8 mouse cellular contexts compared by ENCODE assay signal in the genomic region with DNA sequence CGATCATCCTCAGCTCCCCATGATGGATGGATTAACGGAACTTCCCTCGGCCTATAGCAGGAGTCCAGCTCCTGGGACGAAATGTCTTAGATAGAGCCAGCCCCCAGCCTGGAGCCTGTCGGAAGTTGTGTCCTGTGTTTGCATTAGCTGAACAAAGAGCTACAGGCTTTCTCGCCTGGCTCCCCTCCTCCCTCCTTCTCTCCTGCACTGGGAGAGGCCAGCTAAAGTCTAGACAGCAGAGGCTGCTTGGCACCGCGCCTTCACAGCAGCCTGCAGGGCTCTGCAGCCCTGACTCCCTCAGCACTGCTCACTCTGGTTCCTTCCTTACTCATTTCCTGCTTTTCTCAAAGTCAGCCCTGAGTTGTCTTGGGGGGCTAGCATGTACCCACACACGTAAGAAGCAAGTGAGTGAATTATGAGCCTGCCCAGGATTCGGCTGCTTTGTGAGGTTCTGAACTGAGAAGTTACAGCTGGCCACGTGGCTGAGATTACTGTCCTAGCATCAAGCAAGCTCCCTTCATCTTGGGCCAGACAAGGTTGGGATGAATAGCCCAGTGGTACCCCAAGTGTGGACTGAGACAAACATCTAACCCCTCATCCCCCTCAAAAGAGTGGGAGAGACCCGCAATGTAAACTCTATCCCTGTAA. TPM values are rescaled to one million over a fixed set of nuclear protein-coding genes. Genes with fewer than 3 reads are reported as not detected.
DNase-seq lines count a peak whose midpoint lies in the region; ATAC-seq and TF ChIP-seq lines count a peak whose summit lies in the region.

No protein-coding gene starts in this region.

- peak overlapping the region; percentile 36 for H3K4me2 ChIP-seq in hindbrain, embryonic 13.5 days
- peak overlapping the region; percentile 46 for H3K4me2 ChIP-seq in limb, embryonic 13.5 days (replicated peaks)
- H3K4me2 ChIP-seq in midbrain, embryonic 15.5 days = peak overlapping the region; percentile 31; the same call in 1 of the 2 replicates

- ATAC-seq in hindbrain, embryonic 13.5 days (ENCODE audit: low FRiP score) = peak; percentile 86
- ATAC-seq in limb, embryonic 13.5 days (ENCODE audit: low FRiP score, low read depth) = peak; percentile 93
- peak; percentile 91 for ATAC-seq in midbrain, embryonic 15.5 days (replicated peaks)

- peaks cover 9 to 20% of the 10 kb centered on the region in 2 experiments; a peak in 3 of 4 replicates for H3K4me1 ChIP-seq in ES-E14 (ENCODE audit: control insufficient read depth in 2 of 2, insufficient read depth in 2 of 2, low read length in 2 of 2, poor library complexity in 1 of 2)
- H3K4me1 ChIP-seq in hindbrain, embryonic 13.5 days (replicated peaks) = peaks cover 61% of the 10 kb centered on the region
- peaks cover 89% of the 10 kb centered on the region for H3K4me1 ChIP-seq in limb, embryonic 13.5 days
- peaks cover 24% of the 10 kb centered on the region for H3K4me1 ChIP-seq in midbrain, embryonic 15.5 days

- H3K9me3 ChIP-seq in ES-E14 (ENCODE audit: control insufficient read depth, insufficient read depth, low read depth, low read length) = no peaks in the 10 kb centered on the region
- H3K9me3 ChIP-seq in hindbrain, embryonic 13.5 days = no peaks in the 10 kb centered on the region
- H3K9me3 ChIP-seq in limb, embryonic 13.5 days = no peaks in the 10 kb centered on the region
- no peaks in the 10 kb centered on the region for H3K9me3 ChIP-seq in midbrain, embryonic 15.5 days

- 23% methylated on average over 12 of the region's 12 CpGs for WGBS in hindbrain, embryonic 13.5 days
- 16% methylated on average over 12 of the region's 12 CpGs for WGBS in limb, embryonic 13.5 days
- 13% methylated on average over 12 of the region's 12 CpGs for WGBS in midbrain, embryonic 15.5 days

- H3K4me3 ChIP-seq in ES-E14 (ENCODE audit: insufficient read depth in 1 of 2, low read depth in 1 of 2, low read length in 2 of 2, poor library complexity in 1 of 2, severe bottlenecking in 1 of 2) = no peak overlapping the region
- H3K4me3 ChIP-seq in hindbrain, embryonic 13.5 days = no peak overlapping the region
- H3K4me3 ChIP-seq in limb, embryonic 13.5 days = no peak overlapping the region
- H3K4me3 ChIP-seq in midbrain, embryonic 15.5 days = no peak overlapping the region

- DNase-seq in ES-E14 (ENCODE audit: low read depth, low spot score) = no peak
- DNase-seq in adrenal gland, postnatal 25 days = peak; percentile 77
- peak; percentile 75 for DNase-seq in forelimb bud, embryonic 11.5 days (ENCODE audit: low read depth, low spot score)
- peak; percentile 46 for DNase-seq in yolk sac, embryonic 10.5 days (ENCODE audit: low spot score)
- no peak for DNase-seq in spleen, postnatal 14 days (ENCODE audit: low spot score in 2 of 2)

- in situ Hi-C loops in ES-E14 (cut with MboI; ENCODE audit: low sequenced_read_pairs in 2 of 2, unreplicated experiment in 2 of 2) = no loop called here

- no peaks in the 10 kb centered on the region for H3K36me3 ChIP-seq in ES-E14 (ENCODE audit: control insufficient read depth, insufficient read depth, low read length, poor library complexity, severe bottlenecking)
- H3K36me3 ChIP-seq in hindbrain, embryonic 13.5 days = no peaks in the 10 kb centered on the region
- H3K36me3 ChIP-seq in limb, embryonic 13.5 days = peaks cover 54% of the 10 kb centered on the region
- no peaks in the 10 kb centered on the region for H3K36me3 ChIP-seq in midbrain, embryonic 15.5 days (replicated peaks)

- H3K9ac ChIP-seq in ES-E14 (ENCODE audit: insufficient read depth, low read depth, low read length, poor library complexity, severe bottlenecking) = peak overlapping the region; percentile 38; the same call in 1 of the 2 replicates
- H3K9ac ChIP-seq in hindbrain, embryonic 13.5 days = 0 out of 2 replicates have a peak overlapping the region, but pooled peaks have one; percentile 31
- 0 out of 2 replicates have a peak overlapping the region, but pooled peaks have one; percentile 20 for H3K9ac ChIP-seq in limb, embryonic 13.5 days
- no peak overlapping the region; the same call in 1 of the 2 replicates for H3K9ac ChIP-seq in midbrain, embryonic 15.5 days

- no peaks in the 10 kb centered on the region for H3K27me3 ChIP-seq in hindbrain, embryonic 13.5 days
- H3K27me3 ChIP-seq in limb, embryonic 13.5 days = no peaks in the 10 kb centered on the region
- 0 out of 2 replicates have a peak, but pooled peaks cover 3% of the 10 kb centered on the region for H3K27me3 ChIP-seq in midbrain, embryonic 15.5 days (replicated peaks)

- H3K27ac ChIP-seq in ES-E14 (ENCODE audit: insufficient read depth, low read depth, low read length, poor library complexity, severe bottlenecking) = no peak overlapping the region; the same call in 1 of the 2 replicates
- peak overlapping the region; percentile 79 for H3K27ac ChIP-seq in hindbrain, embryonic 13.5 days
- peak overlapping the region; percentile 91 for H3K27ac ChIP-seq in limb, embryonic 13.5 days
- peak overlapping the region; percentile 78 for H3K27ac ChIP-seq in midbrain, embryonic 15.5 days

TF ChIP-seq in ES-E14, 5 proteins besides CTCF, POLR2A, EP300 and RAD21:
- TF ChIP-seq ZC3H11A (IDR thresholded peaks at IDR 0.05; ENCODE audit: borderline replicate concordance, low read depth, low read length) (no peak), HCFC1 (IDR thresholded peaks at IDR 0.05; ENCODE audit: borderline replicate concordance, insufficient read depth, low read length) (no peak), CHD2 (IDR thresholded peaks at IDR 0.05; ENCODE audit: low read depth, low read length) (no peak), MAFK (IDR thresholded peaks at IDR 0.05; ENCODE audit: insufficient read depth, low read depth, low read length) (no peak), ZNF384 (IDR thresholded peaks at IDR 0.05; ENCODE audit: low read depth, low read length) (no peak)

RNA-seq across cellular contexts. Expression of gene Fstl1, which starts 11.8 kb away (rescaled TPM):
- 80.6 and 87.6 TPM in 2 replicates for total RNA-seq in ES-E14 (2012; rRNA removed)
- 45.8 and 46.1 TPM in 2 replicates for total RNA-seq in adrenal gland, postnatal 25 days (2021)
- 126 and 133 TPM in 2 replicates for polyA plus RNA-seq in hindbrain, embryonic 13.5 days (2015; fragmentation: Nextera tagmentation; extraction: Ambion mirVana)
- polyA plus RNA-seq in limb, embryonic 13.5 days (2015; fragmentation: Nextera tagmentation; extraction: Ambion mirVana) = 714 and 731 TPM in 2 replicates
- 85.4 and 85.6 TPM in 2 replicates for polyA plus RNA-seq in midbrain, embryonic 15.5 days (2015; fragmentation: Nextera tagmentation; extraction: Ambion mirVana)

Comparison
In these comparisons a context has a peak if more than half of its experiments do, and no peak if none do; other contexts are left out.
1. DNase-seq: peak in adrenal gland, postnatal 25 days (single experiment), forelimb bud, embryonic 11.5 days (single experiment) and yolk sac, embryonic 10.5 days (single experiment); none in ES-E14 (single experiment) and spleen, postnatal 14 days (0 of 2).
2. Peak in every context shown above with its lines, with median percentiles within 50 percentile points of each other: ATAC-seq and H3K4me2 ChIP-seq.